Mouse (Mus musculus) telencephalon, adult 2 months (tissue): ENCODE results near the gene Cacna2d2.

Experiments used
- DNase-seq: peaks from one replicate; pipeline ENCODE4 v3.0.0-alpha.2; 2011; ENCODE audit warnings: low read depth, low spot score

The Cacna2d2 gene

DNA sequence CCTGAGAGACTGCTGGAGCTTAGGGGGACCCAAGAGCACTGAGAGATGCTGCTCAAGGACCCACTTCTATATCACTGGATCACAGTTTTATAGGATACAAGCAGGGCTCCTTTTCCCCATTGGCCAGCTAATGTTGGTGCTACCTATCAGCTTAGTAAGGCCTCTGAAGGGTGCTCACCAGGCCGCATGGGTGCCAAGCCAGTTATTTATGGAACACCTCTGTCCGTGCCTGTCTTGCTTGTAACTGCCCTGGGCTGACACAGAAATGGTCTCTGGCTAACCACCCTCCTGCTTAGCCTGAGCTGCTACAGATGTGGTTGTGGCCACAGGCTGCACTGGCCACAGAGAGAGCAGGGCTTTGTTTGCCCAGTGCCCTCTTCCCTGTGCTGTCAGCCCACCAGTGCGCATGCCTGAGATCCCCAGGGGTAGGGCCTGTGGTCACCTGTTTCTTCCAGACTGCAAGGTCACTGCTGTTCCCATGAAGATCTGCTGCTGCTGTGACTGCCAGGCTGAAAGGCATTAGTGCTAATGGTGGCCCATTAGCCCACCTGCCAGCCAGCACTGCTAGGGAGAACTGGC is 101.4 kb downstream of the Cacna2d2 start:
- no peak for DNase-seq

DNA sequence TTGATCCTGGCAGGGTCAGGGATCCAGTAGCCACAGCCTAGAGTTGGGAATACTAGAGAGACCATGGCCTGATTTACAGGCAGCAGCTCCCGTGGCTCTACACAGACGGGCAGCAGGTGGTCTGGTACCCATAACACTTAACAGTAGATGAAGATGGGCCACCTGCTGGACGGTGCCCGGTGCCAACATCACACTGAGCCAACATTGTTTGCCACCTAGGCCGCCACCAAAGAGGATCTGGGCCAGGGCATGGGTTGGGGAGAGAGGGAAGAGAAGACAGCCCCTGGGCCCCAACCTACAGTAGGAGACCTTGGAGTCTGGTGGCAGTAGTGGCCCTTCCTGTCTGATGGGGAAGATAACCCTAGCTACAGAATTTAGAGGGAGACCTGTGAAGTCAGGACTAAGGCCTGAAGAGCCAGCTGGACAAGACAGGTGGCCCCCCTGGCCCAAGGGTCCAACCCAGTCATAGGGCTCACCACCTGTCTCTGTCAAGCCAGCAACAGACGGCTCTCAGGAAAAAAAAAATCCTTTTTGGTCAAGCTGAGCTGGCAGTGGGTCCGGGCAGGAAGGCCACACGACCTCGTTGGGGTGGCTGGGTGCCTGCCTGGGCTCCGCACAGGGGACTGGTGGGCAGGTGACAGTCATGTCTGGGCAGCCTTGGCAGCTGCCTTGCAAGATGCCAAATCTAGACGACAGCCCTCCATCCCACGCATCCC is 102.9 kb downstream of the Cacna2d2 start:
- no peak for DNase-seq

DNA sequence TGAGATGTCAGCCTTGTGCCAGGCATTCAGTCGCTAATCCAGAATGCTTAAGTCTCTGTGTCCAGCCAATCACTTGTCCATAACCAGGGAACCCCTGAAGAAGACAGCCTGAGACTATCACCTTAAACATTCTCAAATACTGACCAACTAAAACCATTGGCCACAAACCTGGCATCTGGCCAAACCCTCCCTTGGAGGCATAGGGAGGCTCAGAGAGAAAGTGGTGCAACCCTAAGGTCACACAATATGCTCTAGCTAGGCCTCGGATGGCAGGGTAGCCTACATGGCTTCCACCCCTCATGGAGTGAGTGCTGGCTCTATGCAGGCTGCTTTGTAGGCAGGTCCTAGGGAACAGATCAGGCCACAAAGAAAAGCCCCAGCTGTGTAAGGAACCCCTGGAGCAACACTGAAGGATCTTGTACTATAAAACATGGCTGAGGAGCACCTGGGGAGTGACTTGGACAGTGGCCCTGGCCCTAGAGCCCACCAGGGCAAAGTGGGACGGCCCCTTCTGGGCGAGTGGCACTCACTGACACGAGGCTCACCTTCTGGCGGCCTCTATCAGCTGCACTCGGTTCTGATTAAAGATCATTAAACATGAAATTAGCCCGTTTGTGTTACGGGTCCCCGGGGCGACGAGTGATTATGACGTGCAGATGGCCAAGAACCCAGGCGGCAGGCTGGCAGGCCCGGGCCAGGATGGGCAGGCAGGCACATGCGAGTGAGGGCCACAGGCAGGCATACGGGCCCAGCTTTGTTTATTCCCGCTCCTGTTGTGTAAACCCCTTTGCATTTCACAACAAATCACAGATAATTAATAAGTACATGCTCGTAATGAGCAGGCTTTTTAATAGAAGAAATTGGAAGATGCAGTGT is 105.5 kb downstream of the Cacna2d2 start:
- no peak for DNase-seq

DNA sequence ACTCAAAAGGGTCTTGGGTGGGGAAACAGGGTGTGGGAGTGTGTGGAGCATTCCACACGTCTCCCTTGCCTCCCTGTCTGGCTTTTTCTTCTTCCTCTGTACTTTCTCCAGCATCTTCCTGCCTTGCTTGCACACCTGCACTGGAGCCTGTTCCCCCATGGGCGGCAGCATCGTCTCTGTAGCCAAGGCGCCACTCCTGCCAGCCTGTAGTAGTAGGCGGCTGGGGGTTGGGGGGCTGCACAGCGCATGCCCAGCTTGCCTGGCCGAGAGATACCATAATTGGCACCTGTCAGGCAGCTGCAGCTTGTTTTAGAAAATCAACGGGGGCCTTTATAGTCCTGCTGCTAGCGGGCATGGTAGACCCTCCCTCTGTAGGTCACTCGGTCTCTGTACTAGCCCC is 108.9 kb downstream of the Cacna2d2 start:
- peak; percentile 53 for DNase-seq

DNA sequence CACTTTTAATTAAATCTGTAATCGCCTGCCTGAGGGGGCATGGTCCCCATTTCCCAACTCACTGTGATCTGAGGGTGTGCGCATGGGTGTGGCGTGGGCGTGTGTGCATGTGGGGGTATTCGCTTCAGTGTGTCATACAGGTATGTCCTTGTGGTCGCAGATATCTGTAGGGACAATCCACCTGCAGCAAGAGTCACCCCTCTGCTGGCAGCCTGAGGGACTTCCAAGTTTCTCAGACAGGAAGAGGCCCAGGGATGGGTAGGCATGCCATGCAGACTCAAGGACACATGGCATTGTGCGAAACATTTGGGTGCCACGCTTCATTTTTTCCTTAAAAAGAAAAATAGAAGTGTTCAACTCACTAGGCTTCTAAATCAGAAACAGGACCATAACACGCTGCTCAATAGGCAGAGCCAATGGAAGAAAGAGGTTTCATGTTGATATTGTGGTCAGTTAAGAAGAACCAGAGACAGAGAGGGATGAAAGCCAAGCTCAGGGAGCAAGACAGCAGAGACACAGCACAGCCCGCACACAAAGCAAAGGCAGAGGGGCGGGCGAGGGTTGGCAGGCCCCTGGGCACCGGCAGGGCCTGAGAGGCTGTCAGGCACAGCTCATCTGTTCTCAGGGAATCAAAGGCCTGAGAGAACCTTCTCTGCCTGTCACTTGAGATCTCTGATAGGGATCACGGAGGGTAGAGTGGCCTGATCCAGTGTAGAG is 111.1 kb downstream of the Cacna2d2 start:
- no peak for DNase-seq

DNA sequence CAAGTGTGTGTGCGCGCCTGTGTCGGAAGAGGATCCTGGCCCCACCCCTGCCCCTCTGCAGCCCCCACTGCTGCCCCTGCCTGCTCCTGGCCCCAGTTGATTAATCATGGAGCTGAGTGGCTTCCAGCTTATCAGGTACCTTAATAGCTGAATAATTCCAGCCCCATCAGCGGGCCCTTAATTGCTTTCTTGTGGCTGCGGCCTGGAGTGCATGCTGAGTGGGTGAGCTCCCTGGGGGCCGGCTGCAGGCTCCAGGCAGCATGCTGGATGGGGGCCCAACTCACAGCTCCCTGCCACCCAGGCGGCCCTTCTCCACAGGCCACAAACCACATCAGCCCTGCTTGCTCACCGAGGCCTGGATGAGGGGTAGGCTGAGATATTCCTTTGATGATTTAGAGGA is 112.0 kb downstream of the Cacna2d2 start:
- DNase-seq = no peak

DNA sequence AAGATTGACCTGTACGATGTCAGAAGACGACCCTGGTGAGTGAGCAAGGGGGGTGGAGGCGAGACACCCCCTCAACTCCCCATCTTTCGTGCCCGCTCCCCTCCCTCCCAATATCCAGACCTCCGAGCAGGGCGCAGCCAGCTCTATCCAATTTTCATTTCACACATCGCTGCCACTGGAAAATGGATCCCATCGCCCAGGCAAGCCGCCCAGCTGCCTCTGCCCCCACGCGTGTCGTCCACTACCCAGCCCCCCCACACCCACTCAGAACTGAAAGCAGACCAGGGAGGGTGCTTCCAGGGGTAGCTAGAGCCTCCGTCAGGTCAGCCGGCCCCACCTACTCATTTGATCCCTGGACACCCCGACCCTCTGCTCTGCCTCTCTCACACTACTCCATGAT is 112.9 kb downstream of the Cacna2d2 start:
- DNase-seq = no peak

DNA sequence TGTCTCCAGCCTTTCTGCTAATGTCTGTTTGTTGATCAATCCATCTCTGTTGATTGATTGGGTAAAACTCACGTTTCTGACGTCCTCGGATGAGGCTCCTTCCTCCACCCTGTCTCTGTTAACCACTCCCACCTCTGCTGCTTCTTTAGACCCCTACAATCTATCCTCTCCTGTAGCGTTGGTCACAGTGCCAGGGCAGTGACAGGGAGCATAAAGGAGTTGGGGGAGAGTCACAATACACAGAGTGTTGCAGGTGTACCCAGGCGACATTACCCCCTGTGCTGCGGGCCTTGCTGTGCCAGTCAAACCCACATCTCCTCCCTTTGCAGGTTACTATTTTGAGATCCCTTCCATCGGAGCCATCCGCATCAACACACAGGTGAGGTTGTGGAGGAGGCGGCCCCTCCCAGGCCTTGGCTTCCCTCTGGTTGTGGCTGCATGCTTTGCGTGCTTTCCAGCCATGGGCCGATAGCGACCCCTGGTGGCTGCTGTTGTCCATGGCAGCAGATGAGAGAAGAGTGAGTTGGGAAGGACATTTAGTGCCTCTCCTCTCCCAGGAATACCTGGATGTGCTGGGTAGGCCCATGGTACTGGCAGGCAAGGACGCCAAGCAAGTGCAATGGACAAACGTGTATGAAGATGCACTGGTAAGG is 115.0 kb downstream of the Cacna2d2 start:
- DNase-seq = peak; percentile 39

DNA sequence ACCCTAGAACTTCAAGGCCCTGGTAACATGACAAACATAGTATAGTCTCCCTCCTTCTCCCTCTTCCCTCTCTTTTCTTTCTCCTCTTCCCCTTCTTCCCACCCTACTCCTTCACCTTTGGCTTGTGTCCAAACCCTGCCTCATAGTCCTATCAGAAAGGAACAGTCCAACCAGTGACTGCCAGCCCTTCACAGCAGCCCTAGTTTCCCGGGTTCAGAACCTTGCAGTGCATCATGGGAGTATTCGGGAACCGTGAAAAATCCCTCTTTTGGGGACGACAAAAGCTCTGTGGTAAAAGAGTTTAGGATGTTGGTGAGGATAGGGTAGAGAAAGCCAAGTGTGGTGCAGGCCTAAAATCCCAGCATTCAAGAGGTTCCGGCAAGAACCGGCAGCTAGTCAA is 120.9 kb downstream of the Cacna2d2 start:
- DNase-seq = no peak

DNA sequence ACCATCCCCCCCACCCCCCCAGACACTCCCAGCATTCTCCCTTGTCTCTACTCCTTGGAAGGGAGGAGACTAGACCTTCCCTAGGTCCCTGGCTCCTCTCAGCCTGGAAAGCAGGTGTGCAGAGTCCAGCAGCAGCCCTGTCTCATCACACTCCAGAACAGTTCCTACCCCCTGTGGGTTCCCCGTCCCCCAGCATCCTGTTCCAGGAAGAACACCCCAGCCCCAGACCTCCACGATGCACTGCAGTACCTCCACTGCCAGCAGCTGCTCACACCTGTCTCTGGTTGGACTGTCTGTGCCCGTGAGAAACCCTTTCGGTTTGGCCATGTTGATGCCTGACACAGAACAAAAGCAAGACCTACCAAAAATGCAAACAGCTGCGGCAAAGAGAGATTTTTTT is 121.8 kb downstream of the Cacna2d2 start:
- no peak for DNase-seq

DNA sequence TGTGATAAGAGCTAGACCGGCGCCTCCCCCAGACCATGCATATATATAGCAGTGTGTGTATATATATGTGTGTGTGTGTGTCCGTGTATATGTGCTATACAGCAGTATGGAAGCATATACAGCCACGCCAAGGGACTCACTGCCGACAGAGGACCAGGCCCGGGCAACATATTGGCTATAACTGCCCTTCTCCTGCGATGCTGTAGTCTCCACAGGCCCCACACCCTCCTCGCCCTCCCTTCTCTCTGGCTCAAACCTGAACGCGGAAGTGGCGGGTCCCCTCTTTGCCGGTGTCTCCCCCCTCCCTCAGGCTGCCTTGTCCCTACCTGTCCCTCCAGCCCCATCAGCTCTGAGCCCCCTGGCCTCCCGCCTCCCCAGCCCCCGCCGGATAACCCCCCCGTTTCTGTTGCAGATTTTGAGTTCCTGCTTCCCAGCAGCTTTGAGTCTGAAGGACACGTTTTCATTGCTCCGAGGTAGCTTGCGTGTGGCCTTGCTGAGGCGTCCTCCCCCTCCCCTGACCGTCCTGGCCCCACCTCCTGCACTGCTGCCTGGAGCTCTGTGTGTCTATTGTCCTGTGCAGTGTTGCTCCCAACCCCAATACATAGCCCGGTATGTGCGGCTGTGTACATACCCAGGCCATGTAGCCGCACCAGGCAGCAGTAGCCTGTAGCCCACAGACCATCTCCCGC is 122.4 kb downstream of the Cacna2d2 start:
- no peak for DNase-seq

DNA sequence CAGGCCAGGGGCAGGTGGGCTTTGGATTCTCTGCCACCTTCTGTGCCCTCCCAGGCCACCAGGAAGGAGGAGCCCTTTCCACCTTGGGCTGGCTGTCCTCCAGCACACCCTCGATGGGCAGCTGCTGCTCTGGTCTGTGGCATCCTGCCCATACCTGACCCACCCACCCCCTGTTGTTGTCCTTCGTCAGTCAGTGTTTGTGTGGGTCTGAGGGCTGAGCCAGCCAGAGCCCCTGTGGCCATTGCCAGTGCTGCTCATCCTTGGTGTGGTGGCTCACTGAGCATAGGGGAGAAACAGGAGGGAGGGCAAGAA is 122.9 kb downstream of the Cacna2d2 start:
- no peak for DNase-seq

DNA sequence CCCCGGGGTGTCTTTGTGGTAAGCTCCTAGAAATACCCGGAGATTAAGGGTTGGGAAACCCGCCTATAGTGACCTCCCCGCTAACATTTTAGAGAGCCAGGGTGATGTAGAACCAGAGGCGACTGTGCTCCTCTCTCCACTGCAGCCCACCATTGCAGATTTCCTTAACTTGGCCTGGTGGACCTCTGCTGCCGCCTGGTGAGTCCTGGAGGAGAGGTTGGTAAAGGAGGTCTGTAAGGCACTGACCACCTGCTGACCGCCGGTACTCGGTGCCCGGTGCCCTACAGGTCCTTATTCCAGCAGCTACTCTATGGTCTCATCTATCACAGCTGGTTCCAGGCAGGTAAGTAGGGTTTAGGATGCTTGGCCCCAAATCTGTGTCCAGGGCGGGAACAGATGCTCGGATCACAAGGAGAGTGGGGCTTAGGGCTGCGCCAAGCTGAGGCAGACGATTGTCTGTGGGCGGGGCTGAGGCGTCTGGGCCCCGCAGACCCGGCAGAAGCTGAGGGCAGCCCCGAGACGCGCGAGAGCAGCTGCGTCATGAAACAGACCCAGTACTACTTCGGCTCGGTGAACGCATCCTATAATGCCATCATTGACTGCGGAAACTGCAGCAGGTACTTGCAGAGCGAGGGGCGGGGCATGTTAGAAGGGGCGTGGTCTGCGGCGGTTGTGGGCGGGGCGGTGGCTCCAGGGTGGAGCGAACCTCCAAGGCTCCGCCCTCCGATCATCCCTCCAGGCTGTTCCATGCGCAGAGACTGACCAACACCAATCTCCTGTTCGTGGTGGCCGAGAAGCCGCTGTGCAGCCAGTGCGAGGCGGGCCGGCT is 127.0 kb downstream of the Cacna2d2 start:
- no peak for DNase-seq

DNA sequence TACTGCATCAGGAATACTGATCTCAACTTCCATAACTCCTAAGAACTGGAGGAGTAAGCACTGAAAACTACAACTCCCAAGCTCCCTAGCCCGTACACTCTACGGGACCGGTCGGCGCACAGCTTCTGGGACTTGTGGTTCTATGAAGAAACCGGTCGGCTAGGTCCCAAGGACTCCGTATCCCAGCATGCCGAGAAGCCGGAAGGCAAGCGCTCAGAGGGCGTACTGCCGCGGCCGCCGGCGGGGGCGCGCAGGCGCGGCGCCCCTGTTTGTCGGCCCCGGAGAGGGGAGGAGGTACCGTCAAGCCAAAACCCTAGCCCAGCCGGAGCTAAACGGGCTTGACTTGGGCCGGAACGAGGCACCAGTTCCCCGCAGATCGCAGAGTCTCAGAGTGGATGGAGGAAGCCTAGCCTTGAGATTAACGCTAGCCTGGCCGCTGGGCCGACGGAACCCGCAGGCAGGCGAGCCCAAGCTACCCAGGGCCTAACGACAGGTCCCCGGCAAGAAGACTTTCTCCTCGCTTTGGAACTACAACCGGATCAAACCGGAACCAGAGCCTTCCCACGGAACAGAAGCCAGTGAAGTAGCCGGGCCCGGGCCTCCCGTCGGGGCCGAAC is 134.5 kb downstream of the Cacna2d2 start, which contains the start of gene Tmem115:
Gene Tmem115, plus strand, starts transcription at position 155 of the 617 bp plus-strand sequence.
- DNase-seq = peak; percentile 99

DNA sequence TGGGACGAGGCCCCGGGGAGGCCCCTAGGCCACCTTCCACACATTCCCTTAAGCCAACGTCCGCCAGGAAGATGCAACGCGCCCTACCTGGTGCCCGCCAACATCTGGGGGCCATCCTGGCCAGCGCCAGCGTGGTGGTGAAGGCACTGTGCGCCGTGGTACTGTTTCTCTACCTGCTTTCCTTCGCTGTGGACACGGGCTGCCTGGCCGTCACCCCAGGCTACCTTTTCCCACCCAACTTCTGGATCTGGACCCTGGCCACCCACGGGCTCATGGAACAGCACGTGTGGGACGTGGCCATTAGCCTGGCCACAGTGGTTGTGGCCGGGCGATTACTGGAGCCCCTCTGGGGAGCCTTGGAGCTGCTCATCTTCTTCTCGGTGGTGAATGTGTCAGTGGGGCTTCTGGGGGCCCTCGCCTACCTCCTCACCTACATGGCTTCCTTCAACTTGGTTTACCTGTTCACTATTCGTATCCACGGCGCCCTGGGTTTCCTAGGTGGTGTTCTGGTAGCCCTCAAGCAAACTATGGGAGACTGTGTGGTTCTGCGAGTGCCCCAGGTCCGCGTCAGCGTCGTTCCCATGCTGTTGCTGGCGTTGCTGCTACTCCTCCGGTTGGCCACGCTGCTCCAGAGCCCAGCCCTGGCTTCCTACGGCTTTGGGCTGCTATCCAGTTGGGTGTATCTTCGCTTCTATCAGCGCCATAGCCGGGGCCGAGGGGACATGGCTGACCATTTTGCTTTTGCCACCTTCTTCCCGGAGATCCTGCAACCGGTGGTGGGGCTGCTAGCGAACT is 135.2 kb downstream of the Cacna2d2 start:
- DNase-seq = no peak

DNA sequence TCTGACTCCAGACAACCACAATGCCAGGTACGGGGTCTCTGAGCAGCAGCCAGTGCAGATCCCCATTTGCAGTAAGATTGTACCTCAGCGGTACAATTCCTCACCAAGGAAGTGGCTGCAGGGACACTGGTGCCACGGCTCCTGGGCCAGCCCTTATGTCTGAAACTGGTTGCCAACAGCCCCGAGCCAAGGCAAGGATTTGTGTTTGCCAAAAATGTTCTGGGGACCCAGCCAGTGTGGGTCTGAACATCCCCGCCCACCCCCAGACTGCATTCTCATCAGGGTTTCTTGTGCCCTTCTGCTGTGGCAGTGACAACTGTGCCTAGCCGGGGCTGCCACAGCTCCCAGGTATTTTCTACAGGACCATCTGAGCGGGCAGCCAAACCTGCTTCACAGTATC is 138.8 kb downstream of the Cacna2d2 start:
- no peak for DNase-seq

DNA sequence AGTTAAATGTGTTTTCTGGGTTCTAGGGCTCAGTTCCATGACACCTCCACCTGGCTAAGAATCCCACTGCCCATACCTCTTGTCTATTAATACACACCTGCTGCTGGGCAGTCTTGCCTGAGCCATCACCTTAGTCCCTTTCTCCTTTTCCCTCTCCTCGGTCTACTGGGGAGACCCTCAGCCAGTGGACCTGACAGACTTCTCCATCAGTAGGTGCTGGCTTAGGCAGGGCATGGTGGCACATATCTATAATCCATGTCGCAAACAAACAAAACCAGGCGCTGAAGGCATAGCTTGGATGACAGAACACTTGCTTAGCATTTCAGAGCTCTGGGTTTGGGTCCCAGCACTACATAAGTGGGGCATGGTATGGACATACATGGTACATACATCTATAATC is 139.3 kb downstream of the Cacna2d2 start:
- no peak for DNase-seq

DNA sequence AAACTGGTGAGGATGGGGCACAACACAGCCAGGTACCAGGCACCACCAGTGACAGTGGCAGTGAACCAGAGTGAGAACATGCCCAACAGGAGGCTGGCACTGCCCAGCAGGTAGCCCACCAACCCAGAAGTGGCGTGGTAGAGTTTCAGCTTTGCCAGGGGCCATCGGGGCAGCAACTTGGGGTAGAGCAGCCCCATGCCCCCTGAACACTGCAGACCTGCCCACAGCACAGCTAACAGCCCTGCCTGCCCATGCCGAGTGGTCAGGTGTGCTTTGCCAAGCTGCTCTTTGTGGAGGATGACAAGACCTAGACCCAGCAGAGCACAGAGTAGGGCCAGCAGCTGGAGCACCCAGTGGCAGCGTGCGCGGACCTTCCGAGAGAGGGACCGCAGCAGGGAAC is 140.5 kb downstream of the Cacna2d2 start:
- DNase-seq = no peak

DNA sequence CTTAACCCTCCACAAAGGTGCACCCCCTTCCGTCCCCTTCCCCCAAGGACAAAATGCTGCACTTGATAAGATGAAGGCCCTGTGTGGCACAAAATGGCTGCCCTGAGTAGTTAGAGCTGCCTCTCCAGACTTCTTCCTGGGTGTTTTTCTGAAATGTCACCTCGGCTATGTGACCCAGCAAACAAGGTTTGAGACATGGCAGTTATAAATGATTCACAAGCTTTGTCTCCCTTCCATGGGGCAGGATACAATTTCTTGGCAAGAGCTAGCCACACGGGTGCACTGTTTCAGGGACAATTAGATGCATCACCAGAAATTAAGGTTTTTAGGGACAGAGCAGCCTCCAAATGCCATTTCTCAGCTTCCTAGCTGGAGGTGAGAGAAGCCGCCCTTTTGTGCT is 141.0 kb downstream of the Cacna2d2 start:
- DNase-seq = no peak
